19 mouse cellular contexts compared by ENCODE assay signal in genomic region chr15:77785807-77786206, GRCm38 (mm10). TPM values are rescaled to one million over a fixed set of nuclear protein-coding genes. Genes with fewer than 3 reads are reported as not detected.
"Had no signal": no experiment of that assay in that cellular context is flagged by ENCODE, and none has a peak within 500 bp of the region (broad histone marks: within the 10 kb centered on the region; RNA-seq: fewer than 3 reads in every experiment).

No protein-coding gene starts in this region.

- H3K4me1 ChIP-seq: neural tube, embryonic 13.5 days; neural tube, embryonic 15.5 days; stomach, embryonic 15.5 days had no signal

- DNase-seq: retina, postnatal 1 day; right cerebral cortex, adult 18-20 months; right cerebral cortex, postnatal 14 days; right cerebral cortex, postnatal 25 days; right cerebral cortex, postnatal 4 days; spleen, adult 18-20 months; thymus, adult 18-20 months; thymus, adult 2 months; thymus, postnatal 14 days; thymus, postnatal 25 days; thymus, postnatal 36 days; thymus, postnatal 4 days had no signal

- H3K27ac ChIP-seq: neural tube, embryonic 13.5 days; neural tube, embryonic 15.5 days; stomach, embryonic 15.5 days; stomach, postnatal 0 days had no signal

- H3K4me3 ChIP-seq: neural tube, embryonic 13.5 days; neural tube, embryonic 15.5 days; stomach, embryonic 15.5 days had no signal

RNA-seq across cellular contexts. Expression of gene Apol8, which starts 29.0 kb away (rescaled TPM):
- polyA plus RNA-seq: neural tube, embryonic 13.5 days; thymus, postnatal 0 days had no signal

RNA-seq across cellular contexts. Expression of gene Apol9b, which starts 57.0 kb away (rescaled TPM):
- polyA plus RNA-seq: stomach, embryonic 14.5 days; testis, adult 2 months had no signal
